ENCODE assay signal across 8 mouse cellular contexts in the genomic region with DNA sequence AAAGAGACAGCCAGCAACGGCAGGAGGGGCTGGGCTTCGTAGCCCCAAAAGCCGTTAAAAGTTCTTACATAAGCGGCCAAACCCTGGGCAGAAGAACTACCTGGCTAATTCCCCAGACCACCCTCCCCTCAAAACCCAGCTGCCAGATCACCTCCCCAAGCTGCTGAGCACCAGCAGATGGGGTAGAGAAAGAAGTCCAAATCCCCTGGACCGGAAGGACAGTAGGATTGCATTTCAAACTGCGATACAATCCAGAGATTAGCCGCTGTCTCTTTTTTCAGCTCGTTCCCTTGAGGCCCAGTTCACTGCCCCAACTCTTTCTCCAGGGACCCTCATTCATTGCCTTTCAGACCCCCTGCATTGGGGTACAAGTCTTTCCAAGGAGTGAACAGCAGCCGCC. TPM values are rescaled to one million over a fixed set of nuclear protein-coding genes. Genes with fewer than 3 reads are reported as not detected.
A peak's percentile ranks its signal among the peaks of the same experiment; 100 is the strongest.
DNase-seq lines count a peak whose midpoint lies in the region; ATAC-seq lines count a peak whose summit lies in the region.

No protein-coding gene starts in this region.

- peak overlapping the region; percentile 99 for H3K4me2 ChIP-seq in kidney, embryonic 14.5 days (replicated peaks; ENCODE audit: low read depth, low read length)
- H3K4me2 ChIP-seq in hindbrain, embryonic 13.5 days, result peak overlapping the region; percentile 99
- peak overlapping the region; percentile 96 for H3K4me2 ChIP-seq in midbrain, embryonic 14.5 days (ENCODE audit: low read length)

- no peak for DNase-seq in kidney, postnatal 4 days
- peak; percentile 28 for DNase-seq in midbrain, embryonic 14.5 days
- no peak for DNase-seq in gastrocnemius, postnatal 4 days (ENCODE audit: low spot score in 2 of 2)
- DNase-seq in kidney, adult 18-20 months, result no peak
- no peak for DNase-seq in layer of hippocampus, postnatal 36 days

- H3K9ac ChIP-seq in kidney, embryonic 14.5 days (ENCODE audit: low read depth, low read length), result 0 out of 2 replicates have a peak overlapping the region, but pooled peaks have one; percentile 65
- peak overlapping the region; percentile 83 for H3K9ac ChIP-seq in hindbrain, embryonic 13.5 days
- H3K9ac ChIP-seq in midbrain, embryonic 14.5 days (replicated peaks; ENCODE audit: low read length), result peak overlapping the region; percentile 70; the same call in 1 of the 2 replicates

- H3K36me3 ChIP-seq in kidney, embryonic 14.5 days (ENCODE audit: control insufficient read depth, insufficient read depth, low read length), result no peaks in the 10 kb centered on the region
- no peaks in the 10 kb centered on the region for H3K36me3 ChIP-seq in hindbrain, embryonic 13.5 days
- no peaks in the 10 kb centered on the region for H3K36me3 ChIP-seq in midbrain, embryonic 14.5 days (ENCODE audit: control insufficient read depth, insufficient read depth, low read length)

- H3K9me3 ChIP-seq in kidney, embryonic 14.5 days (ENCODE audit: control insufficient read depth, low read length), result no peaks in the 10 kb centered on the region
- no peaks in the 10 kb centered on the region for H3K9me3 ChIP-seq in hindbrain, embryonic 13.5 days
- no peaks in the 10 kb centered on the region for H3K9me3 ChIP-seq in midbrain, embryonic 14.5 days (ENCODE audit: control insufficient read depth, low read length)

- H3K27ac ChIP-seq in kidney, embryonic 14.5 days (ENCODE audit: low read depth, low read length), result no peak overlapping the region
- peak overlapping the region; percentile 71 for H3K27ac ChIP-seq in brown adipose tissue, adult 24 weeks (replicated peaks; ENCODE audit: low read depth, low read length)
- H3K27ac ChIP-seq in hindbrain, embryonic 13.5 days, result no peak overlapping the region
- H3K27ac ChIP-seq in midbrain, embryonic 14.5 days (replicated peaks; ENCODE audit: low read depth, low read length), result no peak overlapping the region

- H3K4me1 ChIP-seq in kidney, embryonic 14.5 days (ENCODE audit: control insufficient read depth, insufficient read depth, low read length), result peaks cover 31% of the 10 kb centered on the region
- peaks cover 26% of the 10 kb centered on the region for H3K4me1 ChIP-seq in brown adipose tissue, adult 24 weeks (ENCODE audit: control insufficient read depth, insufficient read depth, insufficient read length, low read length)
- H3K4me1 ChIP-seq in hindbrain, embryonic 13.5 days (replicated peaks), result peaks cover 58% of the 10 kb centered on the region
- peaks cover 48% of the 10 kb centered on the region for H3K4me1 ChIP-seq in midbrain, embryonic 14.5 days (ENCODE audit: control insufficient read depth, insufficient read depth, low read length)

- no peaks in the 10 kb centered on the region; the same call in 1 of the 2 replicates for H3K27me3 ChIP-seq in kidney, embryonic 14.5 days (ENCODE audit: control insufficient read depth, insufficient read depth, low read length)
- H3K27me3 ChIP-seq in hindbrain, embryonic 13.5 days, result peaks cover 24% of the 10 kb centered on the region
- H3K27me3 ChIP-seq in midbrain, embryonic 14.5 days (ENCODE audit: control insufficient read depth, insufficient read depth, low read length), result peaks cover 8% of the 10 kb centered on the region; the same call in 1 of the 2 replicates

- H3K4me3 ChIP-seq in kidney, embryonic 14.5 days (ENCODE audit: low read length), result peak overlapping the region; percentile 72
- H3K4me3 ChIP-seq in brown adipose tissue, adult 24 weeks (ENCODE audit: insufficient read depth, low read depth, low read length), result peak overlapping the region; percentile 82
- H3K4me3 ChIP-seq in hindbrain, embryonic 13.5 days, result peak overlapping the region; percentile 72
- peak overlapping the region; percentile 62 for H3K4me3 ChIP-seq in midbrain, embryonic 14.5 days (replicated peaks; ENCODE audit: low read depth, low read length)

- 7% methylated on average over 9 of the region's 9 CpGs for WGBS in kidney, embryonic 14.5 days
- 10% methylated on average over 9 of the region's 9 CpGs for WGBS in hindbrain, embryonic 13.5 days
- 7% methylated on average over 9 of the region's 9 CpGs for WGBS in midbrain, embryonic 14.5 days

- ATAC-seq in kidney, embryonic 14.5 days (ENCODE audit: low FRiP score, low TSS enrichment), result no peak
- no peak for ATAC-seq in hindbrain, embryonic 13.5 days (ENCODE audit: low FRiP score)
- no peak for ATAC-seq in midbrain, embryonic 14.5 days (ENCODE audit: low FRiP score, low TSS enrichment)

RNA-seq across cellular contexts. Expression of a gene that starts 1.0 kb away (rescaled TPM):
- 26.3 and 41.7 TPM in 2 replicates for polyA plus RNA-seq in kidney, embryonic 14.5 days (2014; fragmentation: Nextera tagmentation; extraction: Ambion mirVana)
- 68.7 and 105 TPM in 2 replicates for polyA plus RNA-seq in brown adipose tissue, adult 24 weeks (2012; ENCODE audit: insufficient read depth, insufficient read length, missing spikeins)
- 58.1 and 65.5 TPM in 2 replicates for polyA plus RNA-seq in hindbrain, embryonic 13.5 days (2015; fragmentation: Nextera tagmentation; extraction: Ambion mirVana)
- 48.3 and 48.5 TPM in 2 replicates for polyA plus RNA-seq in midbrain, embryonic 14.5 days (2014; fragmentation: Nextera tagmentation; extraction: Ambion mirVana)
- 10 to 100 TPM; 25.3 to 29.8 TPM for total RNA-seq in gastrocnemius, postnatal 4 days (2021)
- 10 to 100 TPM; 40.9 to 41.8 TPM for total RNA-seq in layer of hippocampus, postnatal 36 days (2021)

RNA-seq across cellular contexts. Expression of a gene that starts 35.8 kb away (rescaled TPM):
- 0.96 and 1.4 TPM in 2 replicates for polyA plus RNA-seq in kidney, embryonic 14.5 days (2014; fragmentation: Nextera tagmentation; extraction: Ambion mirVana)
- 1.5 and 1.6 TPM in 2 replicates for polyA plus RNA-seq in brown adipose tissue, adult 24 weeks (2012; ENCODE audit: insufficient read depth, insufficient read length, missing spikeins)
- polyA plus RNA-seq in hindbrain, embryonic 13.5 days (2015; fragmentation: Nextera tagmentation; extraction: Ambion mirVana), result 4.7 and 4.8 TPM in 2 replicates
- 6.2 and 7.5 TPM in 2 replicates for polyA plus RNA-seq in midbrain, embryonic 14.5 days (2014; fragmentation: Nextera tagmentation; extraction: Ambion mirVana)
- total RNA-seq in gastrocnemius, postnatal 4 days (2021), result 1 to 10 TPM; 1.0 to 1.4 TPM
- 1 to 10 TPM; 2.0 to 2.1 TPM for total RNA-seq in layer of hippocampus, postnatal 36 days (2021)

RNA-seq across cellular contexts. Expression of a gene that starts 50.4 kb away (rescaled TPM):
- polyA plus RNA-seq in kidney, embryonic 14.5 days (2014; fragmentation: Nextera tagmentation; extraction: Ambion mirVana), result 65.1 and 65.8 TPM in 2 replicates
- 29.0 and 33.8 TPM in 2 replicates for polyA plus RNA-seq in brown adipose tissue, adult 24 weeks (2012; ENCODE audit: insufficient read depth, insufficient read length, missing spikeins)
- 41.2 and 41.5 TPM in 2 replicates for polyA plus RNA-seq in hindbrain, embryonic 13.5 days (2015; fragmentation: Nextera tagmentation; extraction: Ambion mirVana)
- 36.9 and 47.6 TPM in 2 replicates for polyA plus RNA-seq in midbrain, embryonic 14.5 days (2014; fragmentation: Nextera tagmentation; extraction: Ambion mirVana)
- 10 to 100 TPM; 20.6 to 21.7 TPM for total RNA-seq in gastrocnemius, postnatal 4 days (2021)
- total RNA-seq in layer of hippocampus, postnatal 36 days (2021), result 10 to 100 TPM; 46.1 to 53.8 TPM

RNA-seq across cellular contexts. Expression of a gene that starts 57.1 kb away (rescaled TPM):
- 32.1 and 43.2 TPM in 2 replicates for polyA plus RNA-seq in kidney, embryonic 14.5 days (2014; fragmentation: Nextera tagmentation; extraction: Ambion mirVana)
- 9.2 and 22.3 TPM in 2 replicates for polyA plus RNA-seq in brown adipose tissue, adult 24 weeks (2012; ENCODE audit: insufficient read depth, insufficient read length, missing spikeins)
- polyA plus RNA-seq in hindbrain, embryonic 13.5 days (2015; fragmentation: Nextera tagmentation; extraction: Ambion mirVana), result 31.8 and 36.6 TPM in 2 replicates
- 35.2 and 35.9 TPM in 2 replicates for polyA plus RNA-seq in midbrain, embryonic 14.5 days (2014; fragmentation: Nextera tagmentation; extraction: Ambion mirVana)
- 1 to 10 TPM; 7.5 to 9.5 TPM for total RNA-seq in gastrocnemius, postnatal 4 days (2021)
- total RNA-seq in layer of hippocampus, postnatal 36 days (2021), result 1 to 10 TPM; 5.9 to 6.2 TPM
